Mouse (Mus musculus): Measurements from ENCODE around the gene Plau. TPM values are rescaled to one million over a fixed set of nuclear protein-coding genes. Genes with fewer than 3 reads are reported as not detected.

Plau gene
- 26.3 and 60.1 TPM in 2 replicates for total RNA-seq (2021)
- long read RNA-seq, experiment 1, partial matches to known transcripts = 0 of 1 reads
- long read RNA-seq, experiment 1, other reads (novel, unspliced or antisense) = 0 of 1 reads
- long read RNA-seq, experiment 2, partial matches to known transcripts = 1 of 4 reads
- long read RNA-seq, experiment 2, other reads (novel, unspliced or antisense) = 1 of 4 reads

GRCm38 (mm10) chr14:20836171-20836904 is at the start of gene Plau:
Gene Plau (plus strand): TSS chr14:20836660.
- peak; percentile 82 for DNase-seq

- DNase-seq = no peak
Observed at GRCm38 (mm10) chr14:20788151-20788550, 48.3 kb upstream of the Plau start.

GRCm38 (mm10) chr14:20789593-20789992 is 46.9 kb upstream of the Plau start:
- no peak for DNase-seq

- DNase-seq = no peak
Observed at GRCm38 (mm10) chr14:20790445-20790844, 46.0 kb upstream of the Plau start.

DNA sequence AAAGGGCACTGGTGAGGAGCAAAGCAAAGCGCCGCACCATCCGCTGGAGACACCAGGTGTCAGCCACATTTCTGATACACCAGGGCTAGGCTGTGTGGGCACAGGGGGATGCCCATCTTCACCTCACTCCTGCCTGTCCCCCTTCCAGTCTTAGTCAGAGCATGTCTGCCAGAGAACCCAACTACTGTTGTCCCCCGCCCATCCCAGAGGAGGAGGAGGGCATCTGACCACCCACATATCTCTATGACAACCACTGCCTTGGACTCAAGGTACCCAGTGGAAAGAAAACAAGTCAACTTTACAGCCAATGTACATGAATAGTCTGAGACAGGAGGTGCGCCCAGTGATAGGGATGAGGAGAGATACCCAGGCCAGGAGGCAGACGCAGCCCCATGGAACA is 45.5 kb upstream of the Plau start:
- no peak for DNase-seq

DNA sequence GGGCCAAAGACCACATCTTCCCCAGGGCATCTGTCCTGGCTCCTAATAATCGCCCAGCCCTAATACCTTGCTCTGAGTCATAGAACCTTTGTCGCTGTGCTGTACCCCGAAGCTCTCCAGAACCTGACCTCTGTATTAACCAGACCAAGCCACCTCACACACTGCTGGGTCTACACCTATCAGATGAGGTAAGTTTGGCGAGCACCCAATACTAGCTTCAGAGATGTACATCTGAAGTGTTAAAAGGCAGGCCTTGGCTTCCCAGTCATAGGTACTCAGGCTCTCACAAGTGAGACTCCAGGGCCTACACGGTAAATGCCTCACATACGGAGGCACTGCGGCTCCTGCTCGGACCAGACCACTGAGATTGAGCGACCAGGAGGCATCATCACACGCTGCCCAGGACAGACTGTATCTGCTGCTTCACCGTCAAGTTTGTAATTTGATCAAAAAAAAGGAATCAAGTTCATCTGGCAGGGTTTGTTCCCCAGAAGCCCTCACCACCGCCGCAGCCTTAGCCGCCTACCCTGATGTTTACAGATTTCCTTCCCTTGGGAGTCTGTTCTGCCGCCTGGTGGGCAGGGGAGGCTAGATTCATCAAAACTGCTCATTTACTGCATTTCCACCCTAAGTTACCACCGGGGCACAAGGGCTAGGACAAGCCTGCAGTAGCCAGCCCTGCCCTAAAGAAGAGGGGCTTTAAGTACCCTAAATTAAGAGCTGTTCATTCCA is 44.8 kb upstream of the Plau start:
- DNase-seq = no peak

DNA sequence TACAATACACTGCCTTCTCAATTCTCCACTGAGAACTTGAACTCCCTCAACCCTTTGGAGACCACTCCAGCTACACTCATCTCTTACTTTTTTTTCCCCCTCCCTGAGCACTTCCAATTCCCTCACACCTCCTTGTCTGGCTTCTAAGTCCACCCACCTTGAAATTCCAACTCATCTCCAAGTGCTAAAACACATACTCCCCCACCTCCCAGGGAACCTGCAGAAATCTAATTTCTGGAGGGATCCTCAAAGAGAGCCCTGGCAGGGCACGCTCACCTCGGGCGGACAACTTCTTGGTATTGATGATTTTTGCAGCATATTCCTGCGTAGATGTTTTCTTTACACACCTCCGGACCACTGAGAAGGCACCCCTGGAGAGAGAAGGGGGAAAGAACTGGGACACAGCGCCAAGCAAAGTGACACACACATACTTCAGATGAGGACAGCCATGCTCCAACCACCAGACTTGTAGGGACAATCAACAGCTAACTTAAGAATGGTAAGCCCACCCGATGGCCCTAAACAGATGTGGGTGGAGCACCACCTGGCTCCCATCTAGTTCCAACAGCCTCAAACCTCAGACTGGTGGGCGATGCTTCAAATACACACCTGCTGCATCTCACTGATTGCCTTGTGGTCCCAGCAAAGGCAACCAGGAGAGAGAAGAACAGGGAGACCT is 44.1 kb upstream of the Plau start:
- no peak for DNase-seq

GRCm38 (mm10) chr14:20792922-20793757 is 43.3 kb upstream of the Plau start:
- DNase-seq = peak; percentile 70

DNA sequence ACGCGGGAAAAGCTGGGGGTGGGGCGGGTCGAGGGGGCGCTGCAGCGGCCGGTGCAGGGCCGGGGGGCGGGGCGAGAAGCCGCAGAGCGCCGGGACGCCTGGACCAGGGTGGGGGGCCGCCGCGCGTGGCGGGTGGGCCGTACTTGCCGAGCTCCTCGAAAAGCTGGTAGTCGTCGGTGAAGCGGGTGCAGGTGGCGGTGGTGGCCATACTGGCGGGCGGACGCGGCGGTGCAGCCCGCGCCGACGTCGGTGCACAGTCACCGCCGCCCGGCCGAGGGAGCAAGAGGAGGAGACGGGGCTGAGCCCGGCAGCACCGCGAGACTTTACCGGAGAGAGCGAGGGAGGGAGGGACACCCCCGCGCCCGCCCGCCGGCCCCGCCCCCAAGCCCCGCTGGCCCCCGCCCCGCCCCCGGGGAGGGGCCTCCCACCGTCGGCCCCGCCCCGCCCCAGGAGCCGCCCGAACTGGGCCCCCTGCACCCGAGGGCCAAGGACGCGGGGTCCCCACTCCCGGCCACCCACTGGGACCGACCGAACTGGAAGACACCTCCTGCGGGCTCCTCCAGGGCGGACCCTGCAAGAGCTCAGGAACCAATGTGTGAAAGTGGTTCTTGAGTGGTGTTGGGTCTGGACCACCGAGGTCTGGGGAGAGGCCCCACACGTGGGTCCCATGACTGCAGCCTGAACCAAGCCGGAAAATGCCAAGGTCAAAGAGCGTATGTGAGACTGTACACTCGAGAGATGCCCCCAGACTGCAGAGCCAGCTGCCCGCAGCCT is 42.5 kb upstream of the Plau start, which contains the start of gene Camk2g:
Gene Camk2g, minus strand, starts transcription at position 331 of the 774 bp plus-strand sequence.
- DNase-seq = peak; percentile 94

DNA sequence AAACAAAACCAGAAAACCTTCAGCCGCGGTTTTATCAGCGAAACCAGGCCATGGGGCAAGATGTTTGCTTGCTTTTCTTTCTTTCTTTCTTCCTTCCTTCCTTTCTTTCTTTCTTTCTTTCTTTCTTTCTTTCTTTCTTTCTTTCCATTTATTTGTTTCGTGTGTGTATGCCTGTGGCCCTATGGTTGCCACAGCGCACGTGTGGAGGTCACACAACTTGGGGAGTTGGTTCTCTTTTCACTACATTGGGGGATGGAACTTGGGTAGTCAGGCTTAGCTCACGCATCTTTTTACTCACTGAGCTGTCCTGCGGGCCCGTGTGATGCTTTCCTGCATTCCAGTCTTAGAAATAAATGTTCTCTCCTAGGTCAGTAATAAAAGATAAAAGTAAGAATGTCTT is 41.9 kb upstream of the Plau start:
- DNase-seq = no peak

DNA sequence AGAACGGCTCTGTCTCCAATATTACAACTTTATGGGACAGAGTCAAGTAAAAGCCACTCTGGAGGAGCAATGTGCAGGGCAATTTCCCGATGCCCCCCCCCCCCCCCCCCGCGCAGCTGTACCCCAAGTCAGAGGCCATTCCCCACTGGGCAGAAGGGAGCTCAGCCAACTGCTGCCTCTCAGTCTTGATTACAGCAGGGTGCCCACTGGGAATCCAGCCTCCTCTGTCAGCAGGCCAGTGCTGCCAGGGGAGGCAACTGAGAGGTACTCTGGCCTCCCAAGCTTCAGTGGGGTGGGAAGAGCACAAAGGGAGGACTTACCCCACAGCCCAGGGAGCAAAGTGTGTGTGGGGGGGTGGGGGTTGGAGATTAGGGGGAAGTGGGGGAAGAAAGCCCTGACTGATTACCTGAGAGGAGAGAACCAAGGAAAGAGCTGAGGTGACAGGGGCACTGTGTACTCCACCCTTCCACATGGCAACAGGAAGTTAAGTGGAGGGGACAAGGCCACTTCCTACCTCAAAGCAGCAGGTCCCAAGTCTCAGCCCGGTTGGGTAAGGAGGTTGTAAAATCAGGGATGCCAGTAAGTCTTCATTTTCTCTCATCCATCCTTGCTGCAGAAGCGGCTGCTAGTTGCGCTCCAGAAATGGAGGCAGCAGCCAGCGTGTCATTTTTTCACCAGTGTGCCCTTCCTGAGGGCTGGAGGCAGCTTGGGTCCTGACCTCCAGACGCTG is 40.9 kb upstream of the Plau start:
- DNase-seq = peak; percentile 49

GRCm38 (mm10) chr14:20796170-20796569 is 40.3 kb upstream of the Plau start:
- DNase-seq = no peak

- DNase-seq = no peak
Observed at GRCm38 (mm10) chr14:20796643-20797042, 39.8 kb upstream of the Plau start.

GRCm38 (mm10) chr14:20798300-20798699 is 38.2 kb upstream of the Plau start:
- DNase-seq = no peak

DNA sequence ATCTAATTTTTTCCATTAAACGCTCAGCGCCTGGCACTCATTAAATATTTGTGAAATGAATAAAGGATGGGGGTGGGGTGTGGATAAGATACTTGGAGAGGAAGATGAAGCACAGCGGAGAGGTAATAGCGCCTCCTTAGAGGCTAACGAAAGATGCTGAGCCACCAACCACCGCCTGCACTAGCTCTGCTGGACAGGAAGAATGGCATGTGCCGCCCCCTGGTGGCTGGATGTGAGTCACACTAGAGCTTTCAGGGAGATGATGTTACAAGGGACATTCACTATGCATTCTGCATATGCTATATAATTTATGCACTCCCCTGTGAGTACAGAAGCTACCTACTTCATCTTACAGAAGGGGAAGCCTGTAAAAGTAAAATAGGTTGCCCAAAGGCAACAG is 37.7 kb upstream of the Plau start:
- DNase-seq = peak; percentile 96

DNA sequence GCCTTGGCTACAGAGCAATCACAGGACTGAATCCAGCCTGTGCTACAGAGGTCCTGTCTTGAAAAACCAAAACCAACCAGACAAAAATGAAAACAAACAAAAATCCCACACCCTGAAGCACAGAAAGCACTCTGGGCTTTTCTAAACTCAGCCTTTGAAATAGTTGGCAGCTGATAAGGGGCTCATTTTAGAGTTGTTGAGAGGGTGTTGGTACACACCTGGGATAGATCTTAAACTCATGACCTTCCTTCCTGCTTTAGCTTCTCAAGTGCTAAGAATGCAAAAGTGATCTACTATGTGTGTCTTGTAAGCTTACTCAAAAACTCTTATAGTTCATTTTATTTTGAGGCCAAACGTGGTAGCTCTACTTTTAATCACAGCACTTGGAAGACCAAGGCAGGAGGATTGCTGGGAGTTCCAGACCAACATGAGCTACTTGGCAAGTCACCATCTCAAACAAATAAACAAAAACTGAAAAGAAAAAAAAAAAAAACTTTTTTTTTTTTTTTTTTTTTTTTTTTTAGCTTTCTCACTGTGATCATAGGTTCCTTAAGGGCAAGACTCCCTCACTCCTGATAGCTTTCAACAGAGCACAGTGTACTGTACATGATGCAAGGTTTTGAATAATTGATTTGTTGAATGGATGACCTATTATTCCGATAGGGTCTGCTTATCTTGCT is 33.4 kb upstream of the Plau start:
- no peak for DNase-seq

DNA sequence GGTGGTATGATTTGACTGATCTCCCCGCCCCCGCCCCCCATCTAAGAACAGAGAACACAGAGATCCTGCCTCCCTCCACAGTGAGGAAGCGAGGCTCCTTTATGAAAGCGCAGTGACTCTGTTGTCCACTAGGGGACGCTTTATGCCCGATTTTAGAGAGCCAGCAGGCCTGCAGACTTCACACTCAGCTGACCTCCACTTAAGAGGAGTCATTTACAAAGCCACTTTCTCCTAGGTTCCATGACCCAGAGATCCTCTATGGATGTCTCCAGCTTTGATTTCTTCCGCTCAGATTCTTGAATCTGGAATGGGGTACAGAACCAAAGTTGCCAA is 32.9 kb upstream of the Plau start:
- peak; percentile 86 for DNase-seq

DNA sequence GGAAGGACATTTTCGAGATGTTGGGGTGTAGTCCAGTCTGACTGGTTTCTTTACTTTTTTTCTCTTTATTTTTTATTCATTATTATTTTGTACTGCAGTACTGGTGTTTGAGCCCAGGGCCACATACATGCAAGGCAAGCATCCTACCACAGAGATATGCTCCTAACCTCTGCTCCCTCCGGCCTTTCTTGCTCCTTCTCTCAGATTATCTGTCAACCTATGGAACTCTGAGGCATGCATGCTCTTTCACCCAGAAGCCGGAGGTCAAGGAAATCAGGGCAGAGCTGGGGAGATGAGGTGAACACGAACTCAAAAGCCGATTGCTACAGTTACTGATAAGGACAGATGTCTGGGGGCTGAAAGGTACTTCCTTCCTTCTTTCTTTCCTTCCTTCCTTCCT is 32.0 kb upstream of the Plau start:
- no peak for DNase-seq

DNA sequence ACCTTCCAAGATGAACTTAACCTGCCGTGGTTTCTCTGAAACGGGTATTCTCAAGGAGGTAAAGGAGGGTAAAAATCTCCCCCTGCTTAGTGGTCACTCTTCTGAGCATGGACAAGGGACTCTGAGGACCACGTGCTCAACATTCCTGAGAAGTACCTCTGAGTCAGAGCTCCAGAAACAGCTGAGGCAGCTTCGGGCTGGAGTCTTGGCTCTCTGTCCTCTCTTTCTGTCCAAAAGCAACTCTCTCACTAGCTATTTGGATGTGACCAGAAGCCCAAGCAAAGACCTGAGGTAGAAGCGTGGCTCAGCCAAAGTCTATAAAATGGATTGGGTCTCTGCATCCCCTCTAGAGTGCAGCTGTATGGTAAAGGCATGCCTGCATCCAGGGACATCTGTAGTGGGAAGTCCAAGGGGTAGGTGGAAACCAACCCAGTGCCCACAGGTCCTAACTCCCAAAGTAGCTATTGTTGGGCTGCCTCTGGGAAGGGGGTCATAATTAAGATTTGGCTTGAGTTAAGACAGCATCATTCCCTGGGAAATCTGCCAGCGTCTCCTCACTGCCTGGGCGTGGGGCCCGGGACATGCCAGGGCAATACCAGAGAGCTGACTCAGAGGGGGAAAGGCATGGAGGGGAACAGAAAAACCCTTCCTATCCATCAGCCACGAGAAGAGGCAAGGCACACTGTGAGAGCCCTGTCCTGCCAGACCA is 31.3 kb upstream of the Plau start:
- DNase-seq = peak; percentile 94

Data from adrenal gland, postnatal 14 days (tissue).